Mouse (Mus musculus) lung, adult 2 months (tissue): ENCODE measurements around the gene Vgll1.

Experiments
- CTCF ChIP-seq: fragments of 200-500 bp; IDR thresholded peaks from 2 replicates; pipeline ENCODE4 v1.5.1; 2011; ENCODE audit warnings: mild to moderate bottlenecking, low read length, control low read depth; ENCODE audit not compliant: insufficient read depth
- POLR2A ChIP-seq: fragments of 200-500 bp; IDR thresholded peaks from 2 replicates; pipeline ENCODE4 v1.6.1; 2011; ENCODE audit warnings: low read depth, mild to moderate bottlenecking, control low read depth, low read length, borderline replicate concordance; ENCODE audit errors: extremely low read depth

GRCm38 (mm10) chrX:57103415-57103814 is 15.5 kb downstream of the Vgll1 start:
- no peak for TF ChIP-seq CTCF
- no peak for TF ChIP-seq POLR2A
